Mouse (Mus musculus): ENCODE measurements around the gene Sfxn5. TPM values are rescaled to one million over a fixed set of nuclear protein-coding genes. Genes with fewer than 3 reads are reported as not detected.

Sfxn5 gene
- polyA plus RNA-seq, 1 experiment from 2014 or later, result 8.7 TPM

GRCm38 (mm10) chr6:85253994-85254541, 79.2 kb downstream of the Sfxn5 start:
- WGBS, result 81% methylated on average over 7 of the region's 7 CpGs
- no peak for DNase-seq (ENCODE audit: low spot score)
- Histone ChIP-seq H3K27ac (replicated peaks) (no peak overlapping the region), H3K4me1 (peaks cover 13% of the 10 kb centered on the region), H3K36me3 (no peaks in the 10 kb centered on the region), H3K27me3 (ENCODE audit: low read depth, poor library complexity, severe bottlenecking) (peaks cover 8% of the 10 kb centered on the region), H3K9me3 (replicated peaks) (no peaks in the 10 kb centered on the region), H3K4me3 (no peak overlapping the region)

GRCm38 (mm10) chr6:85253275-85253674, 79.9 kb downstream of the Sfxn5 start:
- no peaks in the 10 kb centered on the region for H3K36me3 ChIP-seq
- H3K9me3 ChIP-seq (replicated peaks), result no peaks in the 10 kb centered on the region
- H3K4me1 ChIP-seq, result peaks cover 13% of the 10 kb centered on the region
- 76% methylated on average over 3 of the region's 3 CpGs for WGBS
- H3K27ac ChIP-seq (replicated peaks), result no peak overlapping the region
- no peak for DNase-seq (ENCODE audit: low spot score)
- peaks cover 8% of the 10 kb centered on the region for H3K27me3 ChIP-seq (ENCODE audit: low read depth, poor library complexity, severe bottlenecking)
- no peak overlapping the region for H3K4me3 ChIP-seq

GRCm38 (mm10) chr6:85252251-85253058, 80.8 kb downstream of the Sfxn5 start:
- H3K4me3 ChIP-seq, result no peak overlapping the region
- no peak for DNase-seq (ENCODE audit: low spot score)
- no peaks in the 10 kb centered on the region for H3K36me3 ChIP-seq
- no peaks in the 10 kb centered on the region for H3K9me3 ChIP-seq (replicated peaks)
- no peak overlapping the region for H3K27ac ChIP-seq (replicated peaks)
- H3K27me3 ChIP-seq (ENCODE audit: low read depth, poor library complexity, severe bottlenecking), result peaks cover 3% of the 10 kb centered on the region
- 89% methylated on average over 17 of the region's 17 CpGs for WGBS
- H3K4me1 ChIP-seq, result peaks cover 13% of the 10 kb centered on the region

- H3K9me3 ChIP-seq (replicated peaks), result no peaks in the 10 kb centered on the region
- WGBS, result 47% methylated on average over 6 of the region's 6 CpGs
- no peaks in the 10 kb centered on the region for H3K36me3 ChIP-seq
- peaks cover 13% of the 10 kb centered on the region for H3K4me1 ChIP-seq
- no peaks in the 10 kb centered on the region for H3K27me3 ChIP-seq (ENCODE audit: low read depth, poor library complexity, severe bottlenecking)
- no peak overlapping the region for H3K27ac ChIP-seq (replicated peaks)
- H3K4me3 ChIP-seq, result no peak overlapping the region
- no peak for DNase-seq (ENCODE audit: low spot score)
Measured at GRCm38 (mm10) chr6:85250811-85251241, 82.4 kb downstream of the Sfxn5 start.

- Histone ChIP-seq H3K27ac (replicated peaks) (no peak overlapping the region), H3K4me3 (no peak overlapping the region), H3K36me3 (peaks cover 4% of the 10 kb centered on the region; the same call in 1 of the 2 replicates), H3K27me3 (ENCODE audit: low read depth, poor library complexity, severe bottlenecking) (no peaks in the 10 kb centered on the region), H3K9me3 (replicated peaks) (no peaks in the 10 kb centered on the region; the same call in 1 of the 2 replicates), H3K4me1 (peaks cover 13% of the 10 kb centered on the region)
- 85% methylated on average over 9 of the region's 9 CpGs for WGBS
- DNase-seq (ENCODE audit: low spot score), result no peak
Measured at GRCm38 (mm10) chr6:85249821-85250220, 83.4 kb downstream of the Sfxn5 start.

GRCm38 (mm10) chr6:85239044-85239489, 94.2 kb downstream of the Sfxn5 start:
- 10% methylated on average over 4 of the region's 4 CpGs for WGBS
- no peaks in the 10 kb centered on the region for H3K9me3 ChIP-seq (replicated peaks)
- 0 out of 2 replicates have a peak overlapping the region, but pooled peaks have one; percentile 28 for H3K27ac ChIP-seq (replicated peaks)
- peaks cover 22% of the 10 kb centered on the region; the same call in 1 of the 2 replicates for H3K27me3 ChIP-seq (ENCODE audit: low read depth, poor library complexity, severe bottlenecking)
- peaks cover 37% of the 10 kb centered on the region for H3K4me1 ChIP-seq
- H3K4me3 ChIP-seq, result no peak overlapping the region; the same call in 1 of the 2 replicates
- peak; percentile 81 for DNase-seq (ENCODE audit: low spot score)
- no peaks in the 10 kb centered on the region for H3K36me3 ChIP-seq

- Histone ChIP-seq H3K27me3 (ENCODE audit: low read depth, poor library complexity, severe bottlenecking) (peaks cover 28% of the 10 kb centered on the region), H3K27ac (replicated peaks) (no peak overlapping the region), H3K4me3 (no peak overlapping the region), H3K36me3 (no peaks in the 10 kb centered on the region), H3K9me3 (replicated peaks) (no peaks in the 10 kb centered on the region), H3K4me1 (peaks cover 42% of the 10 kb centered on the region)
- 59% methylated on average over 10 of the region's 10 CpGs for WGBS
- no peak for DNase-seq (ENCODE audit: low spot score)
Measured at GRCm38 (mm10) chr6:85237595-85238337, 95.5 kb downstream of the Sfxn5 start.

GRCm38 (mm10) chr6:85237001-85237400, 96.2 kb downstream of the Sfxn5 start:
- Histone ChIP-seq H3K27ac (replicated peaks) (no peak overlapping the region), H3K36me3 (no peaks in the 10 kb centered on the region), H3K27me3 (ENCODE audit: low read depth, poor library complexity, severe bottlenecking) (peaks cover 35% of the 10 kb centered on the region), H3K4me1 (peaks cover 50% of the 10 kb centered on the region), H3K4me3 (no peak overlapping the region), H3K9me3 (replicated peaks) (no peaks in the 10 kb centered on the region)
- peak; percentile 35 for DNase-seq (ENCODE audit: low spot score)
- WGBS, result 43% methylated on average over 5 of the region's 5 CpGs

GRCm38 (mm10) chr6:85234796-85235195, 98.4 kb downstream of the Sfxn5 start:
- H3K4me3 ChIP-seq, result no peak overlapping the region
- no peaks in the 10 kb centered on the region for H3K36me3 ChIP-seq
- H3K27ac ChIP-seq (replicated peaks), result peak overlapping the region; percentile 65
- 20% methylated on average over 5 of the region's 5 CpGs for WGBS
- no peak for DNase-seq (ENCODE audit: low spot score)
- H3K27me3 ChIP-seq (ENCODE audit: low read depth, poor library complexity, severe bottlenecking), result peaks cover 52% of the 10 kb centered on the region
- H3K9me3 ChIP-seq (replicated peaks), result no peaks in the 10 kb centered on the region
- peaks cover 58% of the 10 kb centered on the region for H3K4me1 ChIP-seq

GRCm38 (mm10) chr6:85232836-85233623, 100.2 kb downstream of the Sfxn5 start:
- H3K4me3 ChIP-seq, result no peak overlapping the region
- H3K27me3 ChIP-seq (ENCODE audit: low read depth, poor library complexity, severe bottlenecking), result peaks cover 58% of the 10 kb centered on the region
- WGBS, result 44% methylated on average over 7 of the region's 7 CpGs
- no peaks in the 10 kb centered on the region for H3K36me3 ChIP-seq
- no peak for DNase-seq (ENCODE audit: low spot score)
- H3K9me3 ChIP-seq (replicated peaks), result no peaks in the 10 kb centered on the region
- peak overlapping the region; percentile 28; the same call in 1 of the 2 replicates for H3K27ac ChIP-seq (replicated peaks)
- peaks cover 50% of the 10 kb centered on the region for H3K4me1 ChIP-seq

- H3K27ac ChIP-seq (replicated peaks), result peak overlapping the region; percentile 28; the same call in 1 of the 2 replicates
- DNase-seq (ENCODE audit: low spot score), result no peak
Measured at GRCm38 (mm10) chr6:85232045-85232444, 101.2 kb downstream of the Sfxn5 start.

GRCm38 (mm10) chr6:85231469-85231868, 101.8 kb downstream of the Sfxn5 start:
- Histone ChIP-seq H3K36me3 (no peaks in the 10 kb centered on the region), H3K4me1 (peaks cover 44% of the 10 kb centered on the region), H3K4me3 (no peak overlapping the region), H3K27ac (replicated peaks) (peak overlapping the region; percentile 28; the same call in 1 of the 2 replicates), H3K9me3 (replicated peaks) (no peaks in the 10 kb centered on the region), H3K27me3 (ENCODE audit: low read depth, poor library complexity, severe bottlenecking) (peaks cover 62% of the 10 kb centered on the region)
- peak; percentile 37 for DNase-seq (ENCODE audit: low spot score)
- WGBS, result 26% methylated on average over 6 of the region's 6 CpGs

More at GRCm38 (mm10) chr6:85232045-85232444, 101.2 kb downstream of the Sfxn5 start:
- no peak overlapping the region for H3K4me3 ChIP-seq
- WGBS, result 31% methylated on average over 4 of the region's 4 CpGs
- H3K36me3 ChIP-seq, result no peaks in the 10 kb centered on the region
- peaks cover 56% of the 10 kb centered on the region for H3K27me3 ChIP-seq (ENCODE audit: low read depth, poor library complexity, severe bottlenecking)
- H3K9me3 ChIP-seq (replicated peaks), result no peaks in the 10 kb centered on the region
- H3K4me1 ChIP-seq, result peaks cover 44% of the 10 kb centered on the region
